Mouse (Mus musculus) MEL (cell line): ENCODE measurements around the gene Wdr60. TPM values are rescaled to one million over a fixed set of nuclear protein-coding genes. Genes with fewer than 3 reads are reported as not detected.
A peak's percentile ranks its signal among the peaks of the same experiment; 100 is the strongest.

Source experiments
- DNase-seq: peaks from one replicate; pipeline ENCODE4 v3.0.0; 2011; ENCODE audit warnings: low read depth, low spot score
- H3K27ac ChIP-seq: 2 replicates; pipeline ENCODE4 v1.5.1; 2012; ENCODE audit warnings: low read depth, mild to moderate bottlenecking, control low read depth, low read length, moderate library complexity; ENCODE audit not compliant: control insufficient read depth
- H3K27me3 ChIP-seq, 2 experiments: fragments of 150-350 bp in 1 of 2; sonication (generic) in 1 of 2; 2 replicates each; pipeline ENCODE4 v1.6.1; 2012; ENCODE audit warnings: low read length in 2 of 2, mild to moderate bottlenecking in 2 of 2, improper control_type of control experiment in 1 of 2, moderate library complexity in 1 of 2; ENCODE audit not compliant: insufficient read depth in 2 of 2, control insufficient read depth in 1 of 2
- H3K36me3 ChIP-seq, 2 experiments: 2 replicates each; pipeline ENCODE4 v1.6.1; 2012 to 2014; ENCODE audit warnings: low read length in 2 of 2, improper control_type of control experiment in 1 of 2, inconsistent platforms in 1 of 2, mild to moderate bottlenecking in 1 of 2; ENCODE audit not compliant: insufficient read depth in 2 of 2, control insufficient read depth in 1 of 2
- H3K4me1 ChIP-seq, 2 experiments: fragments of 150-350 bp in 1 of 2; sonication (generic) in 1 of 2; 2 replicates each; pipeline ENCODE4 v1.6.1; 2012; ENCODE audit warnings: low read length in 2 of 2, improper control_type of control experiment in 1 of 2, mild to moderate bottlenecking in 1 of 2; ENCODE audit not compliant: insufficient read depth in 2 of 2, control insufficient read depth in 1 of 2
- H3K4me3 ChIP-seq, 2 experiments: fragments of 150-350 bp in 1 of 2; sonication (generic) in 1 of 2; 2 replicates each; pipeline ENCODE4 v1.5.1; 2012; ENCODE audit warnings: low read depth in 2 of 2, low read length in 2 of 2, mild to moderate bottlenecking in 2 of 2, moderate library complexity in 2 of 2, control low read depth in 1 of 2, improper control_type of control experiment in 1 of 2; ENCODE audit not compliant: control insufficient read depth in 1 of 2, insufficient read depth in 1 of 2
- H3K79me2 ChIP-seq: 2 replicates; pipeline ENCODE4 v1.6.1; 2012; ENCODE audit warnings: mild to moderate bottlenecking, low read length, moderate library complexity; ENCODE audit not compliant: control insufficient read depth, poor library complexity, insufficient read depth
- H3K9ac ChIP-seq: 2 replicates; pipeline ENCODE4 v1.6.1; 2012; ENCODE audit warnings: low read depth, mild to moderate bottlenecking, control low read depth, low read length, moderate library complexity; ENCODE audit not compliant: control insufficient read depth, poor library complexity, severe bottlenecking
- H3K9me3 ChIP-seq: fragments of 150-350 bp; sonication (generic); replicated peaks from 2 replicates; pipeline ENCODE4 v1.6.1; 2012; ENCODE audit warnings: mild to moderate bottlenecking, low read length, improper control_type of control experiment, moderate library complexity; ENCODE audit not compliant: insufficient read depth
- BHLHE40 ChIP-seq: IDR thresholded peaks from 2 replicates; pipeline ENCODE4 v1.6.1; 2012; ENCODE audit warnings: low read depth, mild to moderate bottlenecking, inconsistent platforms, low read length, improper control_type of control experiment, borderline replicate concordance
- CHD1 ChIP-seq: IDR thresholded peaks from 2 replicates; pipeline ENCODE4 v1.6.1; 2012; ENCODE audit warnings: low read depth, mild to moderate bottlenecking, inconsistent platforms, low read length, improper control_type of control experiment
- CTCF ChIP-seq, 3 experiments: IDR thresholded peaks in 2 of 3; conservative IDR thresholded peaks in 1 of 3; 2 replicates each; pipeline ENCODE4 v1.5.1; 2011 to 2012; ENCODE audit warnings: low read length in 3 of 3, low read depth in 2 of 3, mild to moderate bottlenecking in 2 of 3, improper control_type of control experiment in 1 of 3, inconsistent platforms in 1 of 3, mixed read lengths in 1 of 3, moderate library complexity in 1 of 3; ENCODE audit not compliant: control insufficient read depth in 1 of 3, insufficient read depth in 1 of 3, poor library complexity in 1 of 3, severe bottlenecking in 1 of 3
- E2F4 ChIP-seq: IDR thresholded peaks from 2 replicates; pipeline ENCODE4 v1.6.1; 2011; ENCODE audit warnings: low read depth, low read length, improper control_type of control experiment, borderline replicate concordance
- ELF1 ChIP-seq: IDR thresholded peaks from 2 replicates; pipeline ENCODE4 v1.6.1; 2014; ENCODE audit warnings: low read depth, mild to moderate bottlenecking, inconsistent platforms, low read length, improper control_type of control experiment, moderate library complexity
- ETS1 ChIP-seq: IDR thresholded peaks from 2 replicates; pipeline ENCODE4 v1.6.1; 2012; ENCODE audit warnings: low read depth, mild to moderate bottlenecking, inconsistent platforms, low read length, improper control_type of control experiment, moderate library complexity
- HCFC1 ChIP-seq: IDR thresholded peaks from 2 replicates; pipeline ENCODE4 v1.6.1; 2012; ENCODE audit warnings: low read depth, mild to moderate bottlenecking, inconsistent platforms, low read length, improper control_type of control experiment, moderate library complexity
- JUND ChIP-seq: IDR thresholded peaks from 2 replicates; pipeline ENCODE4 v1.6.1; 2011; ENCODE audit warnings: low read depth, mild to moderate bottlenecking, improper control_type of control experiment, low read length
- MAX ChIP-seq: IDR thresholded peaks from 2 replicates; pipeline ENCODE4 v1.6.1; 2011; ENCODE audit warnings: low read length, improper control_type of control experiment
- MEF2A ChIP-seq: IDR thresholded peaks from 2 replicates; pipeline ENCODE4 v1.6.1; 2014; ENCODE audit warnings: low read depth, mild to moderate bottlenecking, inconsistent platforms, low read length, improper control_type of control experiment; ENCODE audit not compliant: poor library complexity, insufficient replicate concordance, severe bottlenecking; ENCODE audit errors: extremely low read depth
- MYB ChIP-seq: IDR thresholded peaks from 2 replicates; pipeline ENCODE4 v1.6.1; 2011; ENCODE audit warnings: mild to moderate bottlenecking, low read depth, low read length, improper control_type of control experiment
- NRF1 ChIP-seq: IDR thresholded peaks from 2 replicates; pipeline ENCODE4 v1.6.1; 2014; ENCODE audit warnings: low read depth, mild to moderate bottlenecking, inconsistent platforms, low read length, improper control_type of control experiment, moderate library complexity; ENCODE audit not compliant: poor library complexity, insufficient read depth, severe bottlenecking
- POLR2A ChIP-seq, 2 experiments: IDR thresholded peaks; 2 replicates each; pipeline ENCODE4 v1.6.1; 2011 to 2012; ENCODE audit warnings: low read length in 2 of 2, mild to moderate bottlenecking in 2 of 2, control low read depth in 1 of 2, improper control_type of control experiment in 1 of 2, low read depth in 1 of 2, moderate library complexity in 1 of 2; ENCODE audit not compliant: control insufficient read depth in 1 of 2, insufficient read depth in 1 of 2, poor library complexity in 1 of 2
- POLR2AphosphoS5 ChIP-seq: IDR thresholded peaks from 2 replicates; pipeline ENCODE4 v1.6.1; 2012; ENCODE audit warnings: low read depth, borderline replicate concordance, mild to moderate bottlenecking, inconsistent platforms, low read length, moderate library complexity, mixed read lengths
- RAD21 ChIP-seq: IDR thresholded peaks from 2 replicates; pipeline ENCODE4 v1.6.1; 2011; ENCODE audit warnings: mild to moderate bottlenecking, low read depth, low read length, improper control_type of control experiment
- RCOR1 ChIP-seq: IDR thresholded peaks from 2 replicates; pipeline ENCODE4 v1.6.1; 2012; ENCODE audit warnings: low read depth, mild to moderate bottlenecking, inconsistent platforms, low read length, improper control_type of control experiment
- SIN3A ChIP-seq: IDR thresholded peaks from 2 replicates; pipeline ENCODE4 v1.6.1; 2012; ENCODE audit warnings: low read length, improper control_type of control experiment, inconsistent platforms
- SMC3 ChIP-seq: IDR thresholded peaks from 2 replicates; pipeline ENCODE4 v1.6.1; 2011; ENCODE audit warnings: low read depth, low read length, improper control_type of control experiment
- TAL1 ChIP-seq: IDR thresholded peaks from 2 replicates; pipeline ENCODE4 v1.6.1; 2012; ENCODE audit warnings: mild to moderate bottlenecking, inconsistent platforms, low read length, moderate library complexity, mixed read lengths
- UBTF ChIP-seq: IDR thresholded peaks from 2 replicates; pipeline ENCODE4 v1.6.1; 2012; ENCODE audit warnings: low read depth, mild to moderate bottlenecking, inconsistent platforms, low read length, improper control_type of control experiment, moderate library complexity, borderline replicate concordance; ENCODE audit not compliant: insufficient read depth
- ZC3H11A ChIP-seq: IDR thresholded peaks from 2 replicates; pipeline ENCODE4 v1.6.1; 2012; ENCODE audit warnings: low read depth, mild to moderate bottlenecking, inconsistent platforms, low read length, improper control_type of control experiment
- ZMIZ1 ChIP-seq: IDR thresholded peaks from 2 replicates; pipeline ENCODE4 v1.6.1; 2012; ENCODE audit warnings: low read depth, mild to moderate bottlenecking, inconsistent platforms, low read length, improper control_type of control experiment, moderate library complexity
- ZNF384 ChIP-seq: IDR thresholded peaks from 2 replicates; pipeline ENCODE4 v1.6.1; 2012; ENCODE audit warnings: low read depth, mild to moderate bottlenecking, inconsistent platforms, low read length, improper control_type of control experiment
- polyA plus RNA-seq, 2 experiments: library from polyadenylated mRNA; stranded (reverse) in 1 of 2; unstranded in 1 of 2; fragments of >175 nt in 1 of 2; fragments of >200 nt in 1 of 2; gene quantifications; 2 replicates each; pipeline versions ENCODE4 v1.2.1 to v1.2.4; 2012; ENCODE audit warnings: low replicate concordance in 2 of 2, low read depth in 1 of 2; ENCODE audit not compliant: insufficient read length in 2 of 2, insufficient read depth in 1 of 2, missing spikeins in 1 of 2
- total RNA-seq: library from RNA; depleted of rRNA; stranded (reverse); fragments of 300-350 nt; gene quantifications from 2 replicates; pipeline ENCODE4 v1.2.3, GENCODE M21; 2012

Wdr60 gene
- total and polyA plus RNA-seq, 3 experiments: 19.8 to 21.0 TPM; not detected in 1

GRCm38 (mm10) chr12:116280149-116280652 lies 17.4 kb upstream of the Wdr60 start:
- Histone ChIP-seq H3K9ac (peak overlapping the region; percentile 84), H3K79me2 (peaks cover 30% of the 10 kb centered on the region), H3K4me3 (peak overlapping the region; percentile 74 to 76), H3K27ac (peak overlapping the region; percentile 96), H3K4me1 (peaks cover 37 to 47% of the 10 kb centered on the region in 2 experiments), H3K9me3 (no peaks in the 10 kb centered on the region), H3K27me3 (no peaks in the 10 kb centered on the region), H3K36me3 (peaks cover 2 to 60% of the 10 kb centered on the region in 2 experiments; a peak in 3 of 4 replicates)
- DNase-seq: no peak
- no peak for TF ChIP-seq MYB
- TF ChIP-seq ELF1: no peak
- TF ChIP-seq UBTF: no peak
- TF ChIP-seq MAX: no peak

DNA sequence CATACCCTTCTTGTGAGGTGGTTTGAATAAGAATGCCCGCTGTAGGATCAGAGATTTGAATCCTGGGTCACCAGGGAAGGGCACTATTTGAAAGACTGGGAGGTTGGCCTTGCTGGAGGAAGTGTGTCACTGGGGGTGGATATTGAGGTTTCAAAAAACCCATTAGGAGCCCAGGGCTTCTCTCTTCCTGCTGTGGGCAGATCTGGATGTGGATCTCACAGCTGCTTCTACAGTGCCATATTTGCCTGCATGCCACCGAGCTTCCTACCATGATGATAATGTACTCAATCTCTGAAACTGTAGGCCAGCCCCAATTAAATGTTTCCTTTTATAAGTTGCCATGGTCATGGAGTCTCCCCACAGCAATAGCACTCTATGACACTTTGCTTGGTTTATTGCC lies 16.4 kb upstream of the Wdr60 start:
- no peaks in the 10 kb centered on the region for H3K27me3 ChIP-seq
- H3K9ac ChIP-seq: no peak overlapping the region
- H3K27ac ChIP-seq: peak overlapping the region; percentile 6
- peaks cover 23% of the 10 kb centered on the region for H3K79me2 ChIP-seq
- H3K9me3 ChIP-seq: no peaks in the 10 kb centered on the region
- no peak overlapping the region; a peak in 1 of 4 replicates for H3K4me3 ChIP-seq
- DNase-seq: no peak
- peaks cover under 1 to 53% of the 10 kb centered on the region in 2 experiments; a peak in 2 of 4 replicates for H3K36me3 ChIP-seq
- no peak for TF ChIP-seq SMC3
- no peak for TF ChIP-seq ZMIZ1
- TF ChIP-seq SIN3A: no peak
- no peak for TF ChIP-seq POLR2A (IDR thresholded peaks at IDR 0.05; ENCODE audit: control insufficient read depth in 1 of 2, insufficient read depth in 1 of 2, low read depth in 1 of 2, low read length in 2 of 2, poor library complexity in 1 of 2)
- no peak for TF ChIP-seq BHLHE40
- TF ChIP-seq POLR2AphosphoS5: no peak
- peaks cover 37 to 40% of the 10 kb centered on the region in 2 experiments for H3K4me1 ChIP-seq

- Histone ChIP-seq H3K9ac (no peak overlapping the region), H3K36me3 (peaks cover 0 to 48% of the 10 kb centered on the region in 2 experiments; a peak in 2 of 4 replicates), H3K4me1 (peaks cover 36 to 37% of the 10 kb centered on the region in 2 experiments), H3K27me3 (no peaks in the 10 kb centered on the region), H3K9me3 (no peaks in the 10 kb centered on the region), H3K4me3 (no peak overlapping the region), H3K79me2 (peaks cover 20% of the 10 kb centered on the region), H3K27ac (peak overlapping the region; percentile 4)
- no peak for TF ChIP-seq E2F4
- TF ChIP-seq ZC3H11A: no peak
- no peak for TF ChIP-seq RCOR1
- no peak for TF ChIP-seq CHD1
- TF ChIP-seq TAL1: no peak
- TF ChIP-seq ZNF384: no peak
- no peak for TF ChIP-seq MEF2A
- no peak for TF ChIP-seq CTCF (IDR thresholded peaks at IDR 0.05 in 2 of 3, conservative IDR thresholded peaks at IDR 0.05 in 1 of 3; ENCODE audit: control insufficient read depth in 1 of 3, insufficient read depth in 1 of 3, low read depth in 2 of 3, low read length in 3 of 3, poor library complexity in 1 of 3, severe bottlenecking in 1 of 3)
- no peak for TF ChIP-seq HCFC1
- no peak for TF ChIP-seq ETS1
- TF ChIP-seq SIN3A: no peak
- TF ChIP-seq ELF1: no peak
- TF ChIP-seq RAD21: no peak
- TF ChIP-seq NRF1: no peak
- no peak for TF ChIP-seq JUND
- TF ChIP-seq MYB: no peak
- no peak for DNase-seq
Measured at GRCm38 (mm10) chr12:116278541-116278940, 15.7 kb upstream of the Wdr60 start.
